Mouse (Mus musculus): ENCODE measurements around the gene Cpn2. TPM values are rescaled to one million over a fixed set of nuclear protein-coding genes. Genes with fewer than 3 reads are reported as not detected.

The Cpn2 gene
- polyA plus RNA-seq, 1 experiment from 2014 or later = 0.26 TPM

GRCm38 (mm10) chr16:30213644-30214043, 53.7 kb downstream of the Cpn2 start:
- Histone ChIP-seq H3K27me3 (ENCODE audit: control insufficient read depth, insufficient read depth, low read length) (no peaks in the 10 kb centered on the region), H3K9me3 (replicated peaks; ENCODE audit: control insufficient read depth, low read length) (no peaks in the 10 kb centered on the region; the same call in 1 of the 2 replicates), H3K9ac (ENCODE audit: low read length) (no peak overlapping the region), H3K27ac (ENCODE audit: low read length) (no peak overlapping the region), H3K4me3 (replicated peaks; ENCODE audit: low read length) (no peak overlapping the region), H3K36me3 (ENCODE audit: control insufficient read depth, insufficient read depth, low read length) (no peaks in the 10 kb centered on the region), H3K4me2 (ENCODE audit: low read depth, low read length) (no peak overlapping the region), H3K4me1 (ENCODE audit: control insufficient read depth, insufficient read depth, low read length) (no peaks in the 10 kb centered on the region)
- ATAC-seq (ENCODE audit: insufficient read depth, low FRiP score) = no peak
- 82% methylated on average over 1 of the region's 1 CpGs for WGBS

DNA sequence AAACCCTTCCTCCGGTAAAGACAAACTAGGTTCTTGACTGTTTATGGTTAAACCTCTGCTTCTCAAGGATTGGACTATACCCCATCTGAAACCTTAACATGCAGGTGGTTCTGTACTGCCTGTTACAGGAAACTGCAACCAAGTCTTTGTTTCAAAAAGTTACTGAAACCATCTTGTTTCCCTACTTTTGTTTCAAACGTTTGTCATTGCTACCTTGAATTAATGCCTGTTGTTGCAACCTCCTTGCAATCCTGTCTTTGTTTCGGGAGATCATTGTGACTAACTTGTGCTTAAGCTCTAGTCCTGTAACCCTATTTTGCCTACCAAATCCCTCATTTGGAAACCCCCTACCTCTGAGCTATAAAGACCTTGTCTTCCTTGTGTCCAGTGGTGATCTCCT, 55.3 kb downstream of the Cpn2 start:
- Histone ChIP-seq H3K4me2 (ENCODE audit: low read depth, low read length) (no peak overlapping the region), H3K9me3 (replicated peaks; ENCODE audit: control insufficient read depth, low read length) (no peaks in the 10 kb centered on the region; the same call in 1 of the 2 replicates), H3K4me1 (ENCODE audit: control insufficient read depth, insufficient read depth, low read length) (no peaks in the 10 kb centered on the region), H3K27ac (ENCODE audit: low read length) (no peak overlapping the region), H3K9ac (ENCODE audit: low read length) (no peak overlapping the region), H3K36me3 (ENCODE audit: control insufficient read depth, insufficient read depth, low read length) (no peaks in the 10 kb centered on the region), H3K27me3 (ENCODE audit: control insufficient read depth, insufficient read depth, low read length) (no peaks in the 10 kb centered on the region), H3K4me3 (replicated peaks; ENCODE audit: low read length) (no peak overlapping the region)
- no peak for ATAC-seq (ENCODE audit: insufficient read depth, low FRiP score)
- 74% methylated on average over 3 of the region's 3 CpGs for WGBS

DNA sequence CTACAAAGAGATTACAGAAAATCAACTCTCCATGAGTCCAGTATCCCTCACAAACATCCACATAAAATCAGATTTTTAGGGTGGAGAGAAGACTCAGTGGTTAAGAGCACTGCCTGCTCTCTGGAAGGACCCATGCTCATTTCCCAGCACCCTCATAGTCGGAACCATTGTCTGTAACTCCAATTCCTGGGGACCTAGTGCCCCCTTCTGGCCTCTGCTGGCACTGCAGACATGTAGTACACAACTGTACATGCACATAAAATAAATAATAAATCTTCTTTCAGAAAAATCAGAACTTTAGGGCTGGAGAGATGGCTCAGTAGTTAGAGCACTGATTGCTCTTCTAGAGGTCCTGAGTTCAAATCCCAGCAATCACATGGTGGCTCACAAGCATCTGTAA, 58.0 kb downstream of the Cpn2 start:
- no peaks in the 10 kb centered on the region for H3K36me3 ChIP-seq (ENCODE audit: control insufficient read depth, insufficient read depth, low read length)
- H3K4me1 ChIP-seq (ENCODE audit: control insufficient read depth, insufficient read depth, low read length) = peaks cover 5% of the 10 kb centered on the region; the same call in 1 of the 2 replicates
- H3K9ac ChIP-seq (ENCODE audit: low read length) = no peak overlapping the region
- no peaks in the 10 kb centered on the region for H3K27me3 ChIP-seq (ENCODE audit: control insufficient read depth, insufficient read depth, low read length)
- H3K27ac ChIP-seq (ENCODE audit: low read length) = no peak overlapping the region
- H3K4me2 ChIP-seq (ENCODE audit: low read depth, low read length) = no peak overlapping the region
- WGBS = 90% methylated on average over 1 of the region's 1 CpGs
- no peaks in the 10 kb centered on the region; the same call in 1 of the 2 replicates for H3K9me3 ChIP-seq (replicated peaks; ENCODE audit: control insufficient read depth, low read length)
- H3K4me3 ChIP-seq (replicated peaks; ENCODE audit: low read length) = no peak overlapping the region
- no peak for ATAC-seq (ENCODE audit: insufficient read depth, low FRiP score)

DNA sequence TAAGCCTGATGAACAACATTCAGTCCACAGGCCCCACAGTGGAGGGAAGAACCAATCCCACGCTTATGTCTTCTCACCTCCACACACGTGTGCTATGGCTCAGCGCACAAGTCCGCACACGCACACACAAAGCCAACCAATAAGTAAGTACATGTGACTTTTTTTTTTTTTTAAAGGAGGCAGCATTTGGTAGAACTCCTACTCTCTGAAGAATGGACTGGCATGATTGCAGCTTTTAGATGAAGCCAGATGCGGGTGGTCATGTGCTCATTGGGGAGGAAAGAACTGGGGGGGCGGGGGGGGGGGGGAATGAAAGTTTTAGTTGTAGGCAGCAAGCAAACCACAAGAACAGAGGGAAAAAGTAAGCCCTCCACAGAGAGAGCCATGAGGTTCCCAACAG, 59.3 kb downstream of the Cpn2 start:
- H3K4me2 ChIP-seq (ENCODE audit: low read depth, low read length) = no peak overlapping the region
- no peaks in the 10 kb centered on the region for H3K27me3 ChIP-seq (ENCODE audit: control insufficient read depth, insufficient read depth, low read length)
- ATAC-seq (ENCODE audit: insufficient read depth, low FRiP score) = no peak
- no peaks in the 10 kb centered on the region; the same call in 1 of the 2 replicates for H3K9me3 ChIP-seq (replicated peaks; ENCODE audit: control insufficient read depth, low read length)
- no peak overlapping the region for H3K4me3 ChIP-seq (replicated peaks; ENCODE audit: low read length)
- H3K27ac ChIP-seq (ENCODE audit: low read length) = no peak overlapping the region
- H3K36me3 ChIP-seq (ENCODE audit: control insufficient read depth, insufficient read depth, low read length) = no peaks in the 10 kb centered on the region
- peaks cover 5% of the 10 kb centered on the region; the same call in 1 of the 2 replicates for H3K4me1 ChIP-seq (ENCODE audit: control insufficient read depth, insufficient read depth, low read length)
- no peak overlapping the region for H3K9ac ChIP-seq (ENCODE audit: low read length)
- 89% methylated on average over 7 of the region's 7 CpGs for WGBS

- Histone ChIP-seq H3K36me3 (ENCODE audit: control insufficient read depth, insufficient read depth, low read length) (no peaks in the 10 kb centered on the region), H3K4me1 (ENCODE audit: control insufficient read depth, insufficient read depth, low read length) (peaks cover 5% of the 10 kb centered on the region; the same call in 1 of the 2 replicates), H3K9me3 (replicated peaks; ENCODE audit: control insufficient read depth, low read length) (no peaks in the 10 kb centered on the region; the same call in 1 of the 2 replicates), H3K4me3 (replicated peaks; ENCODE audit: low read length) (no peak overlapping the region), H3K9ac (ENCODE audit: low read length) (no peak overlapping the region), H3K4me2 (ENCODE audit: low read depth, low read length) (no peak overlapping the region), H3K27me3 (ENCODE audit: control insufficient read depth, insufficient read depth, low read length) (no peaks in the 10 kb centered on the region), H3K27ac (ENCODE audit: low read length) (no peak overlapping the region)
- 88% methylated on average over 11 of the region's 11 CpGs for WGBS
- no peak for ATAC-seq (ENCODE audit: insufficient read depth, low FRiP score)
These were observed 60.0 kb downstream of the Cpn2 start for GRCm38 (mm10) chr16:30207111-30207828.

Other genes with a start within 250 kb of the Cpn2 start
- 34.4 and 38.5 TPM in 2 replicates for gene Hes1, start 203.1 kb downstream of the Cpn2 start, polyA plus RNA-seq (2015; fragmentation: Nextera tagmentation; extraction: Ambion mirVana)
- 0.28 and 0.55 TPM in 2 replicates for gene Lrrc15, start 15.8 kb upstream of the Cpn2 start, polyA plus RNA-seq (2015; fragmentation: Nextera tagmentation; extraction: Ambion mirVana)
- 0.52 and 0.54 TPM in 2 replicates for gene Gp5, start 43.3 kb upstream of the Cpn2 start, polyA plus RNA-seq (2015; fragmentation: Nextera tagmentation; extraction: Ambion mirVana)
- 9.1 and 12.0 TPM in 2 replicates for gene Atp13a3, start 138.5 kb upstream of the Cpn2 start, polyA plus RNA-seq (2015; fragmentation: Nextera tagmentation; extraction: Ambion mirVana)